Mouse (Mus musculus) splenic B cell, adult 2 months (primary cell): ENCODE data around the gene Tyk2.

Experiments
- DNase-seq: peaks from one replicate; pipeline ENCODE4 v3.0.0-alpha.2; 2011; ENCODE audit warnings: low read depth, low spot score
- H3K27me3 ChIP-seq: 2 replicates; pipeline ENCODE4 v1.6.1; 2012; ENCODE audit warnings: mild to moderate bottlenecking, low read length, moderate library complexity, mixed read lengths; ENCODE audit not compliant: control insufficient read depth, poor library complexity, insufficient read depth, severe bottlenecking
- H3K36me3 ChIP-seq: 2 replicates; pipeline ENCODE4 v1.6.1; 2012; ENCODE audit warnings: mild to moderate bottlenecking, low read length, moderate library complexity, mixed read lengths; ENCODE audit not compliant: control insufficient read depth, poor library complexity, insufficient read depth, severe bottlenecking

Gene Tyk2

DNA sequence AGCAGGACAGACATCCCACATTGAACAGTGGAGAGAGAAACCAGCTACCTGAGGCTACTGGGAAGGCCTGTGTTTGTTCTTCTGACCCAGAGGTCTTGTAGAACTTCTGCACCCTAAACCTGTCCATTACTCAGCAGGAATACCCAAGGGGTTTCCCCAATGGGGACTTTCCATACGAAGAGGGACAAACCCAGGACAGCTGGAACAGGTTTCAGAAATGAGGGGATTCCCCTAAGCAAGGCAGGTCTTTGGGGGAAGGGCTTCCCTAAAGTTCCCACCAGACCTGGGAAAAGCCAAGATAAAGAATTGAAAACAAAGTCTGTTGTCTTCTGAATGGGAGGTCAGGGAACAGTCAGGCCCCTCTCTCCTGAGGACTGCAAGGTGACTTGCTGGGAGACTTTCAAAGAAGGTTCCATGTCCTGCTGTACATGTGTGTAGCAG, 4.9 kb upstream of the Tyk2 start:
- Histone ChIP-seq H3K27me3 (no peaks in the 10 kb centered on the region), H3K36me3 (peaks cover 12% of the 10 kb centered on the region)
- DNase-seq: peak; percentile 64

GRCm38 (mm10) chr9:21135329-21135890, 4.4 kb upstream of the Tyk2 start:
- Histone ChIP-seq H3K27me3 (no peaks in the 10 kb centered on the region), H3K36me3 (peaks cover 9% of the 10 kb centered on the region)
- DNase-seq: peak; percentile 57

GRCm38 (mm10) chr9:21134595-21135328, 3.7 kb upstream of the Tyk2 start:
- Histone ChIP-seq H3K36me3 (peaks cover 4% of the 10 kb centered on the region), H3K27me3 (no peaks in the 10 kb centered on the region)
- no peak for DNase-seq

GRCm38 (mm10) chr9:21133064-21133707, 2.1 kb upstream of the Tyk2 start:
- peak; percentile 46 for DNase-seq

GRCm38 (mm10) chr9:21132102-21132775, 1.2 kb upstream of the Tyk2 start:
- H3K27me3 ChIP-seq: no peaks in the 10 kb centered on the region
- peak; percentile 55 for DNase-seq
- 0 out of 2 replicates have a peak, but pooled peaks cover 2% of the 10 kb centered on the region for H3K36me3 ChIP-seq

More at GRCm38 (mm10) chr9:21133064-21133707, 2.1 kb upstream of the Tyk2 start:
- Histone ChIP-seq H3K27me3 (no peaks in the 10 kb centered on the region), H3K36me3 (no peaks in the 10 kb centered on the region)

- H3K36me3 ChIP-seq: peaks cover 21% of the 10 kb centered on the region
- no peaks in the 10 kb centered on the region for H3K27me3 ChIP-seq
- DNase-seq: no peak
Measured at GRCm38 (mm10) chr9:21126259-21126627, 4.8 kb downstream of the Tyk2 start.

DNA sequence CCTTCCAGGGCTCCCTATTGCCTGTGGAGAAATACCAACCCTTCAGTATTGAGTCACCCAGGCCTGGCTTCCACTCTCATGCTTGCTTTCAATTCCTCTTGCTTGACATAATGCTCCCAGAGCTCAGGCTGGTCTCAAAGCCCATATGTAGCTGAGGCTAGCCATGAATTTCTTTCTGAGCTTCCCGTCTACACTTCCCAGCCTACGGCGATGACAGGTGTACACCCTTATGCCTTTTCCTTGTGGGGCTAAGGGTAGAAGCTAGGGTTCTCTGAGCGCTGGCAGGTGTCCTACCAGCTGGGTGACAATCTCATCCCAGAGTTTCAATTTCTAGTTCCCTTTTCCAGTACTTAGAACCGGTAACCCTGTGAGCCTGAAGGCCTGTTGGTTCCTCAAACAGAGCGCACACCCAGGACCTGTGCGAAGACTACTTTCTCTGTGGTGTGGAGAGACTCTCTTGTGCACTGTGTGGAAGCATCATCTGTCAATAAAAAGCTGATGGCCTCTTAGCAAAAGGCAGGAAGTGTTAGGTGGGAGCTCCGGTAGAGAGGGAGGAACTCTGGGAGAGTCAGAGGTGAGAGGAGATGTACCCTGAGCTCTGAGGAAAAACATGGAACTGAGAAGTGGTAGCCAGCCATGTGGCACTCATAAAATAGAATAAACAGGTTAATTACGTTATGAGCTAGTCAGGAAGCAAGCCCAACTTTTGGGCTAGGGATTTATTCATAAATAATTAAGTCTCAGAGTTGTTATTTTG, 5.4 kb downstream of the Tyk2 start:
- H3K36me3 ChIP-seq: peaks cover 23% of the 10 kb centered on the region

DNA sequence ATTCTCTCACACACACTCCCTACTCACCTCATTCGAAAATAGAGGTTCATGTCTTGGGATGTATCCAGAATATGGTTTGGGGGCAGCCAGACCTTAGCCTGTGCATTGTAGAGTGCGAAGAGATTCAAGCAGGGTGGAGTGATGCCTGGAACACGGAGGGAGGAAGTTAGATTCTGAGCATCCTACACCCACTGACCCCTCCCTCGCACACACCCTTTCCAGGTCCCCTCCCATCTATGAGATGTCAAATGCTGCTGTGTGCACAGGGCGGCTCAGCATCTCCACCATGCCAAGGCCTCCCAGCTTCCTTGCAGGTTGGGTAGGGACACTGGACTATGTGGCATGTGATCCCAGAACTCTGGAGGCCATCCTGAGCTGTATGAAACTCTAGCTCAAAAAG, 6.2 kb downstream of the Tyk2 start:
- H3K36me3 ChIP-seq: peaks cover 23% of the 10 kb centered on the region
- no peak for DNase-seq
- H3K27me3 ChIP-seq: no peaks in the 10 kb centered on the region

More for the DNA sequence above, 5.4 kb downstream of the Tyk2 start:
- H3K27me3 ChIP-seq: no peaks in the 10 kb centered on the region
- DNase-seq: no peak

DNA sequence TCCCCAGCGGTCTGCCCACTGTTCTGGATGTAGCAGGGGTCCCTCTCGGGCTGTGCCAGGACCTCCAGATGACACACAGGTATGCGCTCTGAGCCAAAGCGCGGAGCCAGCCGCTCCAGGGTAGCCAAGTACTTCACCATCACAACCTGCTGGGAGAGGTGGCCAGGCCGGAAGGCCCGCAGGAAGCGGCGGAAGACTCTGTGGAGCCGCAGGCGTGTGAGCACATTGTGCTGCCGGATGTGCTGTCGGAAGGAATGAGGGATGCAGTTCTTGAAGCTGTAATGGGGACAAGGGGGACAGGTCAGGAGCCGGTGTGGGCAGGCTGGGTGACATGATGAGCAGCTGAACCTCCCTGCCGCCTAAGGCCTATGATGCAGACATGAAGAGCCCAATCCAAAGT, 9.6 kb downstream of the Tyk2 start:
- Histone ChIP-seq H3K36me3 (peaks cover 20% of the 10 kb centered on the region), H3K27me3 (no peaks in the 10 kb centered on the region)
- DNase-seq: no peak

GRCm38 (mm10) chr9:21117073-21117472, 14.0 kb downstream of the Tyk2 start:
- no peaks in the 10 kb centered on the region for H3K27me3 ChIP-seq
- H3K36me3 ChIP-seq: peaks cover 7% of the 10 kb centered on the region
- DNase-seq: no peak

- Histone ChIP-seq H3K27me3 (no peaks in the 10 kb centered on the region), H3K36me3 (peaks cover 3% of the 10 kb centered on the region; the same call in 1 of the 2 replicates)
- DNase-seq: no peak
Measured at GRCm38 (mm10) chr9:21115105-21115504, 15.9 kb downstream of the Tyk2 start.

GRCm38 (mm10) chr9:21114190-21114589, 16.9 kb downstream of the Tyk2 start:
- no peak for DNase-seq
- Histone ChIP-seq H3K36me3 (peaks cover 3% of the 10 kb centered on the region; the same call in 1 of the 2 replicates), H3K27me3 (no peaks in the 10 kb centered on the region)

GRCm38 (mm10) chr9:21113751-21114150, 17.3 kb downstream of the Tyk2 start:
- DNase-seq: no peak
- H3K36me3 ChIP-seq: peaks cover 3% of the 10 kb centered on the region; the same call in 1 of the 2 replicates
- H3K27me3 ChIP-seq: no peaks in the 10 kb centered on the region

- no peaks in the 10 kb centered on the region for H3K27me3 ChIP-seq
- no peak for DNase-seq
- peaks cover 4% of the 10 kb centered on the region for H3K36me3 ChIP-seq
Measured at GRCm38 (mm10) chr9:21107607-21108237, 23.3 kb downstream of the Tyk2 start.
